Mouse (Mus musculus) bone marrow macrophage, adult 2 months (primary cell): ENCODE measurements around the gene Hyal2. TPM values are rescaled to one million over a fixed set of nuclear protein-coding genes. Genes with fewer than 3 reads are reported as not detected.
"Not testable (repeated sequence)": the region's sequence is repeated elsewhere in the genome, so short reads cannot be mapped to it uniquely, and the experiment has no call there.

Experiments used
- H3K27ac ChIP-seq: 2 replicates; pipeline ENCODE4 v1.5.1; 2012; ENCODE audit warnings: low read depth, low read length; ENCODE audit not compliant: insufficient read depth
- H3K4me1 ChIP-seq: 2 replicates; pipeline ENCODE4 v1.6.1; 2012; ENCODE audit warnings: low read length; ENCODE audit not compliant: control insufficient read depth, insufficient read depth
- H3K4me3 ChIP-seq: 2 replicates; pipeline ENCODE4 v1.5.1; 2012; ENCODE audit warnings: mild to moderate bottlenecking, low read length, moderate library complexity; ENCODE audit not compliant: insufficient read depth
- CTCF ChIP-seq: IDR thresholded peaks from 2 replicates; pipeline ENCODE4 v1.5.1; 2012; ENCODE audit warnings: low read depth, mild to moderate bottlenecking, low read length, moderate library complexity
- POLR2A ChIP-seq: IDR thresholded peaks from 2 replicates; pipeline ENCODE4 v1.6.1; 2012; ENCODE audit warnings: mild to moderate bottlenecking, low read depth, low read length, borderline replicate concordance
- polyA plus RNA-seq: library from polyadenylated mRNA; stranded (reverse); fragments of >200 nt; gene quantifications from 2 replicates; pipeline ENCODE4 v1.2.4, GENCODE M21; 2012; ENCODE audit not compliant: missing spikeins, insufficient read depth, insufficient read length

Gene Hyal2
- polyA plus RNA-seq, 1 experiment = 8.8 TPM

DNA sequence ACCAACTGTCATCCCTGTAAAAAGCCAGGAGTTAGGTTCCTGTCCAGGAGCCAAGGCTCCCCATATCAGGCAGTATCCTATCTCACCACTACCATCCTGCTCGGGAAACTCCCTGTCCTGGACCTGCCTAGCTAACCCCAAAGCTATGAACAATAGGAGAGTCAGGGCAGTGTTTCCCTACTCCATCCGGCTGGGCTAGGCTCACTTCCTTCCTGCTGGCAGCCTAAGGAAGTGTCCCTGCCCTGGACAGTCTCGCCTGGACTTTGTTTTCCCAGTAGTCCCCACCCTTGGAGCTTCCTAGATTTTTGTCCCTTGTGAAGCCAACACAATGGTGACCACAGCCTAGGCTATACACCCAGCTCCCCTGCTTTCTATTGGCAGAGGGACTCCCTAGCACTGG lies 890 bp upstream of the Hyal2 start:
- Histone ChIP-seq H3K4me1 (peaks cover 49% of the 10 kb centered on the region), H3K4me3 (no peak overlapping the region), H3K27ac (peak overlapping the region; percentile 35)
- TF ChIP-seq POLR2A (no peak), CTCF (no peak)

DNA sequence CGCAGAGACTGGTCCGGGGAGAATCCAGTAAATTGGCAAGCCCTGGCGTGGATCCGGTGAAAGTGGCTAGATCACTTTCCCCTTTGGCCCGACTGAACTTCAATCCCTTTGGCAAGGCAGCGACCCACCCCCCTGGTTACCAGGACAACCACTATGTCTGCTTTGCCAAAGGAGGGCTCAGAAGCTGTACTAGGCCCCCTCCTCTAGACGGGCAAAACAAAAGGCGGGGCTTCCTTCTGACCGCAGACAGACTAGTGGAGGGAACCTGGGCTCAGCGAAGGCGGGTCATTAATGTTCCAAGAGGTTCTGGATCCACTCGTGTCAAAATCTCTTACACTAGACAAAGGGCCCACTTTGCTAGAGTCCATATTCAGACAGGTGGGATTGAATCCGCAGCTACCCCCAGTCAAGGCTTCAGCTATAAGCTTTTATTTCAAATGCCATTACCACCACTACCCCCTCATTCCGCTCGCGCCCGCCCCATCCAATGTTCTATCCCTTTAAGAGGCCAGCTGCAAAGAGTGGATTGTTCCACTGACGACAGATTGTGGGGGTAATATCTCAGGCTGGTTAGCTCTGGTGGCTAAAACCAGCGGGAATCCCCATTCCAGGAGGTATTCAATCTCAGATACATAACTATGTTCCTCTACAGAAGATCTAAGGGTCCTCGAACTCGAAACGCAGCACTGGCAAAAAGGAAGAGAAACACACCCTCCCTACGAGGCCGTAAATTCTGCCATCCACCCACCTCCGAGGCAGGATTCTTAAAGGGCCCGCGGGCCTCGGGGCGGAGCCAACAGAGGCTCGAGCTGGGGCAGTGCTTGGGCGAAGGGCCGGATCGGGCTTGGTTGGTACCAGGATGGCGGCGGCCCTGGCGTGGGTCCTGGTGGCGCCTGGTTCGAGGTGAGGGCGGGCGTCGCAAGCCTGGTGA lies 851 bp downstream of the Hyal2 start:
- Histone ChIP-seq H3K27ac (peak overlapping the region; percentile 76), H3K4me3 (peak overlapping the region; percentile 85), H3K4me1 (peaks cover 56% of the 10 kb centered on the region)
- no peak for TF ChIP-seq POLR2A

DNA sequence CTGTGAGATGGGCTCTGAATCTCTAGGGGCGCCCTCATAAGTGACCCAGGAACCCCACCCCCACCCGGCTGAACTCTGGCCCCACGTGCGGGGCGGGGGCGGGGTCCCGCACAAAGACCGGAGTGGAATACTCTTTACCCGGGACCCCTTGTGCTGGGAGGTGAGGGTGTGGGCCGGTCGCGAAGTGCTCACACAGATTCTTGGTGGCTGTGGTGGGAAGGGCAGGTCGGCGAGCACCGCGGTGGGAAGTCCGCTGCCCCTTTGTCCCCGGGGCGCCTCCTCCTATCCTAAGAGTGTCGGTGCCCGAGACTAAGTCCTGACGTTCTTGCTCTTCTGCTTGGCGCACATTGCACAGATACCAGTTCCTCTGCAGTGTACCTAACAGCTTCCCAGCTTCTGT lies 1.5 kb downstream of the Hyal2 start:
- Histone ChIP-seq H3K4me1 (peaks cover 54% of the 10 kb centered on the region), H3K27ac (peak overlapping the region; percentile 46), H3K4me3 (peak overlapping the region; percentile 85)
- TF ChIP-seq CTCF (no peak), POLR2A (no peak)

DNA sequence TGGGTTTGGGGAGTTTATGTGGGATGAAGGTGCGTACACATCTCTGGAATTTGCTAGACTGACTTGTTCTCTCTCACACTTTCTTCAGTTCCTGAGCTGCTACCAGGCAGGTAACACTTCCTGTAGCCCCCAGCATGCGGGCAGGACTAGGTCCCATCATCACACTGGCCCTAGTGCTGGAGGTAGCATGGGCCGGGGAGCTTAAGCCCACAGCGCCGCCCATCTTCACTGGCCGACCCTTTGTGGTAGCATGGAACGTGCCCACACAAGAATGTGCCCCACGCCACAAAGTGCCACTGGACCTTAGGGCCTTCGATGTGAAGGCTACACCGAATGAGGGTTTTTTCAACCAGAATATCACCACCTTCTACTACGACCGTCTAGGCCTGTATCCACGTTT lies 2.3 kb downstream of the Hyal2 start:
- H3K4me3 ChIP-seq = peak overlapping the region; percentile 85
- peaks cover 60% of the 10 kb centered on the region for H3K4me1 ChIP-seq
- no peak overlapping the region for H3K27ac ChIP-seq
- TF ChIP-seq POLR2A (no peak), CTCF (no peak)

DNA sequence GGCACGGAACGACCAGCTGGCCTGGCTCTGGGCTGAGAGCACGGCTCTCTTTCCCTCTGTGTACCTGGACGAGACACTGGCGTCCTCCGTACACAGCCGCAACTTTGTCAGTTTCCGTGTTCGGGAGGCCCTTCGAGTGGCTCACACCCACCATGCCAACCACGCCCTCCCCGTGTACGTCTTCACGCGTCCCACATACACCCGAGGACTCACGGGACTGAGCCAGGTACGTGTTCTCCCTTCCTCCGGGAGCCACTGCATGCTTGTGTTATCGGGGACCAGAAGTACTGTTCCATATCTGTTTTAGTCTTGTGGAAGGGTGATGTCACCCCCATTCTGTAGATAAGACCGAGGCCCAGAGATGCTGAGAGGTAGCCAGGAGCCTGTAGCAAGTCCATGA lies 3.1 kb downstream of the Hyal2 start:
- Histone ChIP-seq H3K4me1 (peaks cover 56% of the 10 kb centered on the region), H3K27ac (no peak overlapping the region)

DNA sequence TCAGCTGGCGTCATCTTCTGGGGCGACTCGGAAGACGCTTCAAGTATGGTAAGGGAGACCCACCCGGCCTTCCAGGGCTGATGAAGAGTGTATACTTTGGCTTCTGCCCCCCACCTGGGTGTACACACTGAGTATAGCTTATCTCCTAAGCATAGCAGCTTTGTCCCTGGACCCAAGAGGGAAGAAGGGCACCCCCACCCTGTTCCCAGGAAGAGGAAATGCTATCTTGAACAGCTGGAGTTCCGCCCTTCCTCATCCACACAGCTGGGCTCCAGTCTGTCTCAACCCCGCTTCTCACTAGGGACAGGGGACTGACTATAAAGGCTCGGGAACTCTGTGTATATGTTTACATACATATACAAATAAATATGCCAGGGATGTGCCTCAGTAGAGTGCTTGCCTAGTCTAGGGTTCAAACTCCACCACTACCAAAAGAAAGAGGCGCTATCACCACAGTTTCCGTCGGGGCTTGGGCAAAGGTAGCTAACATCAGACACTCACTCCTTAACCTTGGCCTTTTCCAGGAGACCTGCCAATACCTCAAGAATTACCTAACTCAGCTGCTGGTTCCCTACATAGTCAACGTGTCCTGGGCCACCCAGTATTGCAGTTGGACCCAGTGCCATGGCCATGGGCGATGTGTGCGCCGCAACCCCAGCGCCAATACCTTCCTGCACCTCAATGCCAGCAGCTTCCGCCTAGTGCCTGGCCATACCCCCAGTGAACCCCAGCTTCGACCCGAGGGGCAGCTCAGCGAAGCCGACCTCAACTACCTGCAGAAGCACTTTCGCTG lies 4.0 kb downstream of the Hyal2 start:
- H3K4me1 ChIP-seq = peaks cover 49% of the 10 kb centered on the region
- no peak overlapping the region for H3K4me3 ChIP-seq
- no peak overlapping the region for H3K27ac ChIP-seq
- no peak for TF ChIP-seq CTCF

More for the DNA sequence above, 3.1 kb downstream of the Hyal2 start:
- no peak overlapping the region for H3K4me3 ChIP-seq
- no peak for TF ChIP-seq POLR2A
- TF ChIP-seq CTCF = no peak

DNA sequence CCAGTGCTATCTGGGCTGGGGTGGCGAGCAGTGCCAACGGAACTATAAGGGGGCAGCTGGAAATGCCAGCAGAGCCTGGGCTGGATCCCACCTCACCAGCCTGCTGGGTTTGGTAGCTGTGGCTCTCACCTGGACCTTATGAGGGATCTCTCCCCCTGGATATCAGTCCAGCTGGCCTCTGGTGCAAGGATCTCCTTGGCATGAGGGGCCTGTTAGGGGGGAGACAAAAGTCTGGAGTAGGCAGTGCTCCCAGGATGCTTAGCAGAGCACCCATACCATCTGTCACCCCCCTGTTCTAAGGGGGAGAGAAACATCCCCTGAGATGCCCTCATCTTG lies 4.5 kb downstream of the Hyal2 start:
- Histone ChIP-seq H3K4me1 (peaks cover 43% of the 10 kb centered on the region), H3K4me3 (no peak overlapping the region), H3K27ac (no peak overlapping the region)
- TF ChIP-seq POLR2A (no peak), CTCF (no peak)

DNA sequence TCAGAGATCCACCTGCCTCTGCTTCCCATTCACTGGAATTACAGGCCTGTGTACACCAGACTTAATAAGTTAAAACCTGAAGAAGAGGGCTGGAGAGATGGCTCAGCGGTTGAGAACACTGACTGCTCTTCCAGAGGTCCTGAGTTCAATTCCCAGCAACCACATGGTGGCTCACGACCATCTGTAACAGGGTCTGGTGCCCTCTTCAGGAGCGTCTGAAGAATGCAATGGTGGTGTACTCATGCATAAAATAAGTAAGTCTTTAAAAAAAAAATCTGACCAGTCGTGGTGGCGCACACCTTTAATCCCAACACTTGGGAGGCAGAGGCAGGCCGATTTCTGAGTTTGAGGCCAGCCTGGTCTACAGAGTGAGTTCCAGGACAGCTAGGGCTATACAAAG lies 6.0 kb downstream of the Hyal2 start:
- not testable (repeated sequence) for H3K27ac ChIP-seq, H3K4me3 ChIP-seq
- peaks cover 41% of the 10 kb centered on the region for H3K4me1 ChIP-seq

DNA sequence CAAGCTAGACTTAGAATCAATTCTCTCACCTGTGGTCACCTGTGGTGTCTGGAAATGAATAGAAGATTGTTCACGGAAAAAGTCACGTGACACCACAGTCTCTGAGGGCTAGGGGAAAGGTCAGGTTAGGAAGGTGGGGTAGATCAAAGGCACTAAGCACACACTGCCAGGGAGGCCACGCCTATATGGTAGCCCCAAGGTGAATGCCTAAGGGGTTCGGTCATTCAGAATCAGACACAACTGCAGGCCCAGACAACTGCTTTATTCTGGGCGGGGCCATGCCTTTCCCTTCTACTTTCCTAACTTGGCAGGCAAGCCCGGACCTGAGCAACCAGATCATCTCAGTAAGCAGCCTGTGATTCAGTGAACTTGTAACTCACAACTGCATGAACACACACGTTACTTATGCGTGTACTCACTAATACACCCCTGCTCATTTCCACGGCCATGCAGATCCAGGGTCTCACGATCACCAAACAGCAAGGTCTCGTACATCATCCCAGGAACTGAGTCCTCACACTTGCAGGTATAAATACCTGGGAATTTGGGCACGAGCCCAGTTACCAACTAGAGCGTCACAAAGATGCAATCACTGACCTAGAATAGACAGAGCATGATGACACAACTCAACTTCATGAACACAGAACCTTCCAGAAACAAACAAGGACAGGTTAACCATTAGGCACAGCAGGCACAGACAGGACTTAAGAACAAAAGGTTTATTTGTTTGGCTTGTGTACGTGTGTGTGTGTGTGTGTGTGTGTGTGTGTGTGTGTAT lies 8.0 kb downstream of the Hyal2 start:
- Histone ChIP-seq H3K27ac (no peak overlapping the region), H3K4me1 (peaks cover 40% of the 10 kb centered on the region), H3K4me3 (no peak overlapping the region)
- no peak for TF ChIP-seq POLR2A
- no peak for TF ChIP-seq CTCF

DNA sequence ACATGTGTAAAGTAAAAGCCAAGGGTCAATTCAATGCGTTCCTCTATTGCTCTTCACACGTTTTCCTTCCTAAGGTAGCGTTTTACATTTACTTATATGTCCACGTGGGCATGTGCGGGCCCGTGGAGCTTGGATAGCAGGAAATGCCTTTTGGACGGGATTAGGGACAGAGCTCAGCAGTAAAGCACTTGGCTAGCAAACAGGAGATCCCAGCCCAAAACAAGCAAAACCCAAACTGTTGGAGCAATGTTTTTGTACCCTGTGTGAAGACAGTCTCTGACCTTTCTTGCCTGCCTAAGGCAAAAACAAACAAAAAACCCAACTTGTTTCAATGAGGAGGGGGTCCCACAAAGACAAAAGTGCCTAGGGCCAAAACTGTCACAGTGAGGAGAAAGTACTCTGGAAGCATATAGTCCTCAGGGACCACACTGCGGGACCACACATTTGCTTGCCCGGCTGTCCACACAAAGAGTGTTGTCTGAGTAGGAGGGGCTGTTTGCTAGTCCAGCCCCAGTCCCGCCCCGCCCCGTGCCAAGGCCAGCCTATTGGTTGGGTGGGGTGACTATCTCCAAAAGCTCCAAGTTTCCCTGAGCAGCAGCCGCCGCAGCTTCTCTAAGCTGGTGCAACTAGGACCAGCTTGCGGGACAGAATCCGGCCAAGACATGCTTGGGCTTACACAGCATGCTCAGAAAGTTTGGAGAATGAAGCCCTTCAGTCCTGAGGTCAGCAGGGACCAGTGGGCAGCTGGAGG lies 8.8 kb downstream of the Hyal2 start, which contains the start of gene Hyal1:
Gene Hyal1, plus strand, starts transcription at position 571 of the 751 bp plus-strand sequence.
- Histone ChIP-seq H3K27ac (no peak within 1 kb of the TSS), H3K4me3 (peak within 1 kb of the TSS; percentile 29), H3K4me1 (peaks cover 36% of the 10 kb centered on the region)
- TF ChIP-seq POLR2A = no peak
- no peak for TF ChIP-seq CTCF
